Mouse (Mus musculus): ENCODE measurements around the gene Rad51b.

Gene Rad51b

GRCm38 (mm10) chr12:79380190-79380589 lies 83.1 kb downstream of the Rad51b start:
- no peak for DNase-seq (ENCODE audit: low spot score)

GRCm38 (mm10) chr12:79381489-79381888 lies 84.4 kb downstream of the Rad51b start:
- DNase-seq (ENCODE audit: low spot score): no peak

- no peak for DNase-seq (ENCODE audit: low spot score)
Observed at GRCm38 (mm10) chr12:79382416-79382815, 85.3 kb downstream of the Rad51b start.

- no peak for DNase-seq (ENCODE audit: low spot score)
Observed at GRCm38 (mm10) chr12:79383583-79383982, 86.5 kb downstream of the Rad51b start.

GRCm38 (mm10) chr12:79384787-79385186 lies 87.7 kb downstream of the Rad51b start:
- no peak for DNase-seq (ENCODE audit: low spot score)

GRCm38 (mm10) chr12:79385199-79385598 lies 88.1 kb downstream of the Rad51b start:
- DNase-seq (ENCODE audit: low spot score): no peak

GRCm38 (mm10) chr12:79387886-79388285 lies 90.8 kb downstream of the Rad51b start:
- DNase-seq (ENCODE audit: low spot score): no peak

GRCm38 (mm10) chr12:79389251-79389650 lies 92.2 kb downstream of the Rad51b start:
- no peak for DNase-seq (ENCODE audit: low spot score)

GRCm38 (mm10) chr12:79389971-79390370 lies 92.9 kb downstream of the Rad51b start:
- DNase-seq (ENCODE audit: low spot score): no peak

- no peak for DNase-seq (ENCODE audit: low spot score)
Observed at GRCm38 (mm10) chr12:79393636-79394035, 96.6 kb downstream of the Rad51b start.

- DNase-seq (ENCODE audit: low spot score): no peak
Observed at GRCm38 (mm10) chr12:79403992-79404391, 106.9 kb downstream of the Rad51b start.

GRCm38 (mm10) chr12:79404494-79404893 lies 107.4 kb downstream of the Rad51b start:
- no peak for DNase-seq (ENCODE audit: low spot score)

- DNase-seq (ENCODE audit: low spot score): no peak
Observed at GRCm38 (mm10) chr12:79408677-79409076, 111.6 kb downstream of the Rad51b start.

- DNase-seq (ENCODE audit: low spot score): no peak
Observed at GRCm38 (mm10) chr12:79409126-79409860, 112.2 kb downstream of the Rad51b start.

- no peak for DNase-seq (ENCODE audit: low spot score)
Observed at GRCm38 (mm10) chr12:79412894-79413507, 115.9 kb downstream of the Rad51b start.

GRCm38 (mm10) chr12:79417360-79417759 lies 120.3 kb downstream of the Rad51b start:
- DNase-seq (ENCODE audit: low spot score): no peak

- DNase-seq (ENCODE audit: low spot score): no peak
Observed at GRCm38 (mm10) chr12:79420605-79421004, 123.5 kb downstream of the Rad51b start.

- no peak for DNase-seq (ENCODE audit: low spot score)
Observed at GRCm38 (mm10) chr12:79429507-79430291, 132.6 kb downstream of the Rad51b start.

- DNase-seq (ENCODE audit: low spot score): no peak
Observed at GRCm38 (mm10) chr12:79431138-79431537, 134.1 kb downstream of the Rad51b start.

GRCm38 (mm10) chr12:79433724-79434442 lies 136.8 kb downstream of the Rad51b start:
- no peak for DNase-seq (ENCODE audit: low spot score)

- no peak for DNase-seq (ENCODE audit: low spot score)
Observed at GRCm38 (mm10) chr12:79435474-79435873, 138.4 kb downstream of the Rad51b start.

GRCm38 (mm10) chr12:79436035-79436434 lies 139.0 kb downstream of the Rad51b start:
- no peak for DNase-seq (ENCODE audit: low spot score)

All from ovary, postnatal 10 days (tissue).